Mouse (Mus musculus) G1E (cell line): Measurements from ENCODE around the gene Gm42674. TPM values are rescaled to one million over a fixed set of nuclear protein-coding genes. Genes with fewer than 3 reads are reported as not detected.

Experiments
- ATAC-seq: 2 replicates; pipeline ENCODE4 v1.8.0; 2016; ENCODE audit warnings: mild to moderate bottlenecking; ENCODE audit not compliant: insufficient number of reproducible peaks, poor library complexity, low FRiP score, severe bottlenecking; ENCODE audit errors: extremely low read depth
- DNase-seq: peaks from one replicate; pipeline ENCODE4 v3.0.0; 2012; ENCODE audit warnings: low spot score
- H3K27me3 ChIP-seq: 2 replicates; pipeline ENCODE4 v1.6.1; 2012; ENCODE audit warnings: mild to moderate bottlenecking, low read length, inconsistent platforms; ENCODE audit not compliant: insufficient read depth
- H3K36me3 ChIP-seq: replicated peaks from 2 replicates; pipeline ENCODE3; 2012; ENCODE audit warnings: mild to moderate bottlenecking, inconsistent platforms
- H3K4me1 ChIP-seq: 2 replicates; pipeline ENCODE4 v1.6.1; 2012; ENCODE audit warnings: low read depth, low read length, inconsistent platforms, mixed read lengths; ENCODE audit not compliant: insufficient read depth
- H3K4me3 ChIP-seq: 2 replicates; pipeline ENCODE4 v1.5.1; 2012; ENCODE audit warnings: low read depth, mild to moderate bottlenecking, inconsistent platforms, low read length, moderate library complexity, mixed read lengths
- H3K9me3 ChIP-seq: replicated peaks from 2 replicates; pipeline ENCODE4 v1.6.1; 2012; ENCODE audit warnings: inconsistent platforms
- CTCF ChIP-seq: IDR thresholded peaks from 2 replicates; pipeline ENCODE4 v1.5.1; 2012; ENCODE audit warnings: low read depth, low read length, inconsistent platforms, mixed read lengths
- GATA1 ChIP-seq: IDR thresholded peaks from 2 replicates; pipeline ENCODE4 v1.6.1; 2012; ENCODE audit warnings: borderline replicate concordance, low read length, inconsistent platforms, mixed read lengths
- GATA2 ChIP-seq: IDR thresholded peaks from 2 replicates; pipeline ENCODE4 v1.6.1; 2012; ENCODE audit warnings: low read depth, low read length, inconsistent platforms, borderline replicate concordance
- POLR2AphosphoS5 ChIP-seq: IDR thresholded peaks from 2 replicates; pipeline ENCODE4 v1.6.1; 2012; ENCODE audit warnings: low read depth, low read length, inconsistent platforms; ENCODE audit not compliant: insufficient replicate concordance
- TAL1 ChIP-seq: conservative IDR thresholded peaks from 2 replicates; pipeline ENCODE4 v1.6.1; 2012; ENCODE audit warnings: low read depth, low read length, inconsistent platforms, mixed read lengths
- polyA plus RNA-seq: library from polyadenylated mRNA; stranded (reverse); fragments of >175 nt; gene quantifications from 2 replicates; pipeline ENCODE4 v1.2.3, GENCODE M21; 2012
- total RNA-seq, 2 experiments: library from RNA; stranded (forward) in 1 of 2; stranded (reverse) in 1 of 2; fragments of 200-1000 nt in 1 of 2; fragments of >200 nt in 1 of 2; fragmentation: Nextera tagmentation in 1 of 2; gene quantifications; 2 replicates each; pipeline ENCODE4 v1.2.3; 2014 to 2017

Gene Gm42674
- total and polyA plus RNA-seq, 3 experiments, result not detected

- no peak overlapping the region for H3K4me3 ChIP-seq
- H3K27me3 ChIP-seq, result peaks cover 3% of the 10 kb centered on the region; the same call in 1 of the 2 replicates
- no peaks in the 10 kb centered on the region for H3K4me1 ChIP-seq
- TF ChIP-seq GATA2, result no peak
- no peak for TF ChIP-seq TAL1
- no peak for TF ChIP-seq CTCF
- TF ChIP-seq GATA1, result no peak
- TF ChIP-seq POLR2AphosphoS5, result no peak
- no peaks in the 10 kb centered on the region for H3K9me3 ChIP-seq
- ATAC-seq (no peak), DNase-seq (no peak)
- H3K36me3 ChIP-seq, result no peaks in the 10 kb centered on the region
Observed at GRCm38 (mm10) chr3:90638511-90639275, 37.0 kb downstream of the Gm42674 start.

GRCm38 (mm10) chr3:90639511-90640154, 37.9 kb downstream of the Gm42674 start:
- TF ChIP-seq CTCF, result peak; percentile 84
- no peak for TF ChIP-seq TAL1
- no peak overlapping the region for H3K4me3 ChIP-seq
- ATAC-seq (peak; percentile 28; the same call in 1 of the 2 replicates), DNase-seq (no peak)
- no peaks in the 10 kb centered on the region for H3K4me1 ChIP-seq
- no peaks in the 10 kb centered on the region for H3K9me3 ChIP-seq
- no peaks in the 10 kb centered on the region for H3K36me3 ChIP-seq
- peaks cover 3% of the 10 kb centered on the region; the same call in 1 of the 2 replicates for H3K27me3 ChIP-seq

- Histone ChIP-seq H3K36me3 (no peaks in the 10 kb centered on the region), H3K4me3 (no peak overlapping the region), H3K4me1 (no peaks in the 10 kb centered on the region), H3K9me3 (no peaks in the 10 kb centered on the region), H3K27me3 (peaks cover 3% of the 10 kb centered on the region; the same call in 1 of the 2 replicates)
- no peak for DNase-seq
- ATAC-seq, result no peak
- TF ChIP-seq GATA2, result no peak
- no peak for TF ChIP-seq TAL1
- TF ChIP-seq CTCF, result no peak
- no peak for TF ChIP-seq POLR2AphosphoS5
- no peak for TF ChIP-seq GATA1
Observed at GRCm38 (mm10) chr3:90640981-90641380, 39.3 kb downstream of the Gm42674 start.

GRCm38 (mm10) chr3:90644220-90644619, 42.5 kb downstream of the Gm42674 start:
- Histone ChIP-seq H3K27me3 (0 out of 2 replicates have a peak, but pooled peaks cover 2% of the 10 kb centered on the region), H3K4me1 (no peaks in the 10 kb centered on the region), H3K36me3 (no peaks in the 10 kb centered on the region), H3K4me3 (no peak overlapping the region), H3K9me3 (no peaks in the 10 kb centered on the region)
- TF ChIP-seq TAL1, result no peak
- TF ChIP-seq POLR2AphosphoS5, result no peak
- TF ChIP-seq CTCF, result 0 out of 2 replicates have a peak, but pooled peaks have one; percentile 23
- no peak for TF ChIP-seq GATA2
- no peak for TF ChIP-seq GATA1
- DNase-seq (no peak), ATAC-seq (no peak)

- no peak for ATAC-seq
- Histone ChIP-seq H3K27me3 (0 out of 2 replicates have a peak, but pooled peaks cover 2% of the 10 kb centered on the region), H3K4me3 (no peak overlapping the region), H3K4me1 (no peaks in the 10 kb centered on the region), H3K9me3 (no peaks in the 10 kb centered on the region), H3K36me3 (no peaks in the 10 kb centered on the region)
- no peak for DNase-seq
- TF ChIP-seq GATA1, result no peak
Observed at GRCm38 (mm10) chr3:90647291-90647690, 45.6 kb downstream of the Gm42674 start.

- H3K4me1 ChIP-seq, result no peaks in the 10 kb centered on the region
- no peaks in the 10 kb centered on the region for H3K36me3 ChIP-seq
- no peaks in the 10 kb centered on the region for H3K9me3 ChIP-seq
- ATAC-seq (no peak), DNase-seq (no peak)
- no peak for TF ChIP-seq POLR2AphosphoS5
- no peak for TF ChIP-seq CTCF
- no peak for TF ChIP-seq GATA2
- no peak for TF ChIP-seq TAL1
- TF ChIP-seq GATA1, result no peak
- 0 out of 2 replicates have a peak, but pooled peaks cover 2% of the 10 kb centered on the region for H3K27me3 ChIP-seq
- no peak overlapping the region for H3K4me3 ChIP-seq
Observed at GRCm38 (mm10) chr3:90648981-90649380, 47.3 kb downstream of the Gm42674 start.
